Mouse (Mus musculus) MEL (cell line): Measurements from ENCODE around the gene Gm20458. TPM values are rescaled to one million over a fixed set of nuclear protein-coding genes. Genes with fewer than 3 reads are reported as not detected.

Source experiments
- DNase-seq: peaks from one replicate; pipeline ENCODE4 v3.0.0; 2011; ENCODE audit warnings: low read depth, low spot score
- H3K27ac ChIP-seq: 2 replicates; pipeline ENCODE4 v1.5.1; 2012; ENCODE audit warnings: low read depth, mild to moderate bottlenecking, control low read depth, low read length, moderate library complexity; ENCODE audit not compliant: control insufficient read depth
- H3K27me3 ChIP-seq, 2 experiments: fragments of 150-350 bp in 1 of 2; sonication (generic) in 1 of 2; 2 replicates each; pipeline ENCODE4 v1.6.1; 2012; ENCODE audit warnings: low read length in 2 of 2, mild to moderate bottlenecking in 2 of 2, improper control_type of control experiment in 1 of 2, moderate library complexity in 1 of 2; ENCODE audit not compliant: insufficient read depth in 2 of 2, control insufficient read depth in 1 of 2
- H3K36me3 ChIP-seq, 2 experiments: 2 replicates each; pipeline ENCODE4 v1.6.1; 2012 to 2014; ENCODE audit warnings: low read length in 2 of 2, improper control_type of control experiment in 1 of 2, inconsistent platforms in 1 of 2, mild to moderate bottlenecking in 1 of 2; ENCODE audit not compliant: insufficient read depth in 2 of 2, control insufficient read depth in 1 of 2
- H3K4me1 ChIP-seq, 2 experiments: fragments of 150-350 bp in 1 of 2; sonication (generic) in 1 of 2; 2 replicates each; pipeline ENCODE4 v1.6.1; 2012; ENCODE audit warnings: low read length in 2 of 2, improper control_type of control experiment in 1 of 2, mild to moderate bottlenecking in 1 of 2; ENCODE audit not compliant: insufficient read depth in 2 of 2, control insufficient read depth in 1 of 2
- H3K4me3 ChIP-seq, 2 experiments: fragments of 150-350 bp in 1 of 2; sonication (generic) in 1 of 2; 2 replicates each; pipeline ENCODE4 v1.5.1; 2012; ENCODE audit warnings: low read depth in 2 of 2, low read length in 2 of 2, mild to moderate bottlenecking in 2 of 2, moderate library complexity in 2 of 2, control low read depth in 1 of 2, improper control_type of control experiment in 1 of 2; ENCODE audit not compliant: control insufficient read depth in 1 of 2, insufficient read depth in 1 of 2
- H3K79me2 ChIP-seq: 2 replicates; pipeline ENCODE4 v1.6.1; 2012; ENCODE audit warnings: mild to moderate bottlenecking, low read length, moderate library complexity; ENCODE audit not compliant: control insufficient read depth, poor library complexity, insufficient read depth
- H3K9ac ChIP-seq: 2 replicates; pipeline ENCODE4 v1.6.1; 2012; ENCODE audit warnings: low read depth, mild to moderate bottlenecking, control low read depth, low read length, moderate library complexity; ENCODE audit not compliant: control insufficient read depth, poor library complexity, severe bottlenecking
- H3K9me3 ChIP-seq: fragments of 150-350 bp; sonication (generic); replicated peaks from 2 replicates; pipeline ENCODE4 v1.6.1; 2012; ENCODE audit warnings: mild to moderate bottlenecking, low read length, improper control_type of control experiment, moderate library complexity; ENCODE audit not compliant: insufficient read depth
- BHLHE40 ChIP-seq: IDR thresholded peaks from 2 replicates; pipeline ENCODE4 v1.6.1; 2012; ENCODE audit warnings: low read depth, mild to moderate bottlenecking, inconsistent platforms, low read length, improper control_type of control experiment, borderline replicate concordance
- E2F4 ChIP-seq: IDR thresholded peaks from 2 replicates; pipeline ENCODE4 v1.6.1; 2011; ENCODE audit warnings: low read depth, low read length, improper control_type of control experiment, borderline replicate concordance
- ELF1 ChIP-seq: IDR thresholded peaks from 2 replicates; pipeline ENCODE4 v1.6.1; 2014; ENCODE audit warnings: low read depth, mild to moderate bottlenecking, inconsistent platforms, low read length, improper control_type of control experiment, moderate library complexity
- HCFC1 ChIP-seq: IDR thresholded peaks from 2 replicates; pipeline ENCODE4 v1.6.1; 2012; ENCODE audit warnings: low read depth, mild to moderate bottlenecking, inconsistent platforms, low read length, improper control_type of control experiment, moderate library complexity
- JUND ChIP-seq: IDR thresholded peaks from 2 replicates; pipeline ENCODE4 v1.6.1; 2011; ENCODE audit warnings: low read depth, mild to moderate bottlenecking, improper control_type of control experiment, low read length
- MAZ ChIP-seq: IDR thresholded peaks from 2 replicates; pipeline ENCODE4 v1.6.1; 2012; ENCODE audit warnings: low read depth, mild to moderate bottlenecking, inconsistent platforms, low read length, improper control_type of control experiment
- MXI1 ChIP-seq: IDR thresholded peaks from 2 replicates; pipeline ENCODE4 v1.6.1; 2011; ENCODE audit warnings: mild to moderate bottlenecking, low read depth, low read length, improper control_type of control experiment
- NELFE ChIP-seq: IDR thresholded peaks from 2 replicates; pipeline ENCODE4 v1.6.1; 2011; ENCODE audit warnings: low read depth, low read length, improper control_type of control experiment
- NRF1 ChIP-seq: IDR thresholded peaks from 2 replicates; pipeline ENCODE4 v1.6.1; 2014; ENCODE audit warnings: low read depth, mild to moderate bottlenecking, inconsistent platforms, low read length, improper control_type of control experiment, moderate library complexity; ENCODE audit not compliant: poor library complexity, insufficient read depth, severe bottlenecking
- POLR2A ChIP-seq, 2 experiments: IDR thresholded peaks; 2 replicates each; pipeline ENCODE4 v1.6.1; 2011 to 2012; ENCODE audit warnings: low read length in 2 of 2, mild to moderate bottlenecking in 2 of 2, control low read depth in 1 of 2, improper control_type of control experiment in 1 of 2, low read depth in 1 of 2, moderate library complexity in 1 of 2; ENCODE audit not compliant: control insufficient read depth in 1 of 2, insufficient read depth in 1 of 2, poor library complexity in 1 of 2
- POLR2AphosphoS2 ChIP-seq: IDR thresholded peaks from 2 replicates; pipeline ENCODE4 v1.6.1; 2011; ENCODE audit warnings: low read length, improper control_type of control experiment
- RCOR1 ChIP-seq: IDR thresholded peaks from 2 replicates; pipeline ENCODE4 v1.6.1; 2012; ENCODE audit warnings: low read depth, mild to moderate bottlenecking, inconsistent platforms, low read length, improper control_type of control experiment
- SMC3 ChIP-seq: IDR thresholded peaks from 2 replicates; pipeline ENCODE4 v1.6.1; 2011; ENCODE audit warnings: low read depth, low read length, improper control_type of control experiment
- TAL1 ChIP-seq: IDR thresholded peaks from 2 replicates; pipeline ENCODE4 v1.6.1; 2012; ENCODE audit warnings: mild to moderate bottlenecking, inconsistent platforms, low read length, moderate library complexity, mixed read lengths
- TCF12 ChIP-seq: IDR thresholded peaks from 2 replicates; pipeline ENCODE4 v1.6.1; 2014; ENCODE audit warnings: low read depth, mild to moderate bottlenecking, inconsistent platforms, low read length, improper control_type of control experiment, moderate library complexity
- USF1 ChIP-seq: IDR thresholded peaks from 2 replicates; pipeline ENCODE4 v1.6.1; 2014; ENCODE audit warnings: low read depth, mild to moderate bottlenecking, inconsistent platforms, low read length, improper control_type of control experiment, moderate library complexity
- ZC3H11A ChIP-seq: IDR thresholded peaks from 2 replicates; pipeline ENCODE4 v1.6.1; 2012; ENCODE audit warnings: low read depth, mild to moderate bottlenecking, inconsistent platforms, low read length, improper control_type of control experiment
- ZMIZ1 ChIP-seq: IDR thresholded peaks from 2 replicates; pipeline ENCODE4 v1.6.1; 2012; ENCODE audit warnings: low read depth, mild to moderate bottlenecking, inconsistent platforms, low read length, improper control_type of control experiment, moderate library complexity
- ZNF384 ChIP-seq: IDR thresholded peaks from 2 replicates; pipeline ENCODE4 v1.6.1; 2012; ENCODE audit warnings: low read depth, mild to moderate bottlenecking, inconsistent platforms, low read length, improper control_type of control experiment
- polyA plus RNA-seq, 2 experiments: library from polyadenylated mRNA; stranded (reverse) in 1 of 2; unstranded in 1 of 2; fragments of >175 nt in 1 of 2; fragments of >200 nt in 1 of 2; gene quantifications; 2 replicates each; pipeline versions ENCODE4 v1.2.1 to v1.2.4; 2012; ENCODE audit warnings: low replicate concordance in 2 of 2, low read depth in 1 of 2; ENCODE audit not compliant: insufficient read length in 2 of 2, insufficient read depth in 1 of 2, missing spikeins in 1 of 2
- total RNA-seq: library from RNA; depleted of rRNA; stranded (reverse); fragments of 300-350 nt; gene quantifications from 2 replicates; pipeline ENCODE4 v1.2.3, GENCODE M21; 2012

Gene Gm20458
- total and polyA plus RNA-seq, 3 experiments, result 1.0 to 19.2 TPM; not detected in 1

GRCm38 (mm10) chr2:164507811-164508210, 47.0 kb downstream of the Gm20458 start:
- no peak for DNase-seq
- no peak overlapping the region for H3K4me3 ChIP-seq
- H3K79me2 ChIP-seq, result no peaks in the 10 kb centered on the region
- H3K9me3 ChIP-seq, result no peaks in the 10 kb centered on the region
- TF ChIP-seq RCOR1, result no peak
- TF ChIP-seq NRF1, result no peak
- no peak for TF ChIP-seq SMC3
- no peak for TF ChIP-seq TCF12
- H3K36me3 ChIP-seq, result peaks cover 2 to 15% of the 10 kb centered on the region in 2 experiments; a peak in 3 of 4 replicates
- H3K27ac ChIP-seq, result no peak overlapping the region
- no peaks in the 10 kb centered on the region for H3K27me3 ChIP-seq
- H3K9ac ChIP-seq, result no peak overlapping the region
- no peaks in the 10 kb centered on the region for H3K4me1 ChIP-seq

- Histone ChIP-seq H3K79me2 (no peaks in the 10 kb centered on the region), H3K36me3 (peaks cover 0 to 2% of the 10 kb centered on the region in 2 experiments; a peak in 2 of 4 replicates), H3K27me3 (no peaks in the 10 kb centered on the region), H3K9me3 (no peaks in the 10 kb centered on the region), H3K4me1 (peaks cover 0 to 5% of the 10 kb centered on the region in 2 experiments; a peak in 2 of 4 replicates), H3K4me3 (no peak overlapping the region), H3K27ac (no peak overlapping the region), H3K9ac (no peak overlapping the region)
- TF ChIP-seq HCFC1 (no peak), ZMIZ1 (no peak), TAL1 (no peak), POLR2A (IDR thresholded peaks at IDR 0.05; ENCODE audit: control insufficient read depth in 1 of 2, insufficient read depth in 1 of 2, low read depth in 1 of 2, low read length in 2 of 2, poor library complexity in 1 of 2) (no peak), POLR2AphosphoS2 (no peak), BHLHE40 (no peak), ZC3H11A (no peak), MXI1 (no peak), MAZ (no peak), E2F4 (no peak), ELF1 (no peak), JUND (no peak), USF1 (no peak), NELFE (no peak), ZNF384 (no peak)
- no peak for DNase-seq
These were observed 49.9 kb downstream of the Gm20458 start for GRCm38 (mm10) chr2:164510621-164511190.
